Mouse (Mus musculus): ENCODE results near the gene Thnsl1. TPM values are rescaled to one million over a fixed set of nuclear protein-coding genes. Genes with fewer than 3 reads are reported as not detected.

The Thnsl1 gene
- polyA plus RNA-seq, 2 experiments, result 4.3 to 5.8 TPM

DNA sequence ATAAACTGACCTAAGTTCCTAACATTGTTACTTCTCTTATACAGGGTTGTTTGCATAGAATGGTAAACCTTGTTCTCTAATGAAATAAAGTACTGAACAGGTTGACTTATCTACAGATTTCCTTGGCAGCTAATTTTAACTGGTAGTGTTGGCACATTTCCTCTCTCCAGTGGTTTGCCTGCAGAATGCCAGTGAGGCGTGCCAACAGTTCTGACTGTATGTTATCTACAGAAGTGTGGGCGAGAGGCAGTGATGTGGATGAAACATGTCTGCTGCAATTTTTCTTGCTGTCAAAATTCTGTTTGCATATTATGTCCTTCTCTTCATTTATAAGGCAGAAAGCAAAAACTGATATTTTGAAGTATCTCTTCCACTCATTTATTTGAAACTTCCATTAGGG, 2.8 kb upstream of the Thnsl1 start:
- DNase-seq (ENCODE audit: low spot score) (no peak), ATAC-seq (ENCODE audit: low FRiP score, low read depth) (no peak)
- H3K9ac ChIP-seq (ENCODE audit: low read depth, low read length, severe bottlenecking), result no peak overlapping the region
- H3K27ac ChIP-seq (replicated peaks; ENCODE audit: low read depth, low read length), result no peak overlapping the region
- TF ChIP-seq POLR2A (IDR thresholded peaks at IDR 0.05; ENCODE audit: borderline replicate concordance, extremely low read depth, insufficient read depth, insufficient read length), result no peak
- no peaks in the 10 kb centered on the region for H3K9me3 ChIP-seq (ENCODE audit: control insufficient read depth, low read length)
- H3K36me3 ChIP-seq (ENCODE audit: control insufficient read depth, insufficient read depth, low read length), result no peaks in the 10 kb centered on the region
- no peaks in the 10 kb centered on the region for H3K4me1 ChIP-seq (ENCODE audit: control insufficient read depth, insufficient read depth, low read length)
- no peak overlapping the region for H3K4me2 ChIP-seq (replicated peaks; ENCODE audit: low read depth, low read length, severe bottlenecking)
- H3K4me3 ChIP-seq (replicated peaks; ENCODE audit: low read length), result no peak overlapping the region
- WGBS, result 82% methylated on average over 2 of the region's 2 CpGs
- no peaks in the 10 kb centered on the region for H3K27me3 ChIP-seq (ENCODE audit: control insufficient read depth, insufficient read depth, low read length)

- no peaks in the 10 kb centered on the region for H3K4me1 ChIP-seq (ENCODE audit: control insufficient read depth, insufficient read depth, low read length)
- H3K4me2 ChIP-seq (replicated peaks; ENCODE audit: low read depth, low read length, severe bottlenecking), result peak overlapping the region; percentile 81
- H3K9me3 ChIP-seq (ENCODE audit: control insufficient read depth, low read length), result no peaks in the 10 kb centered on the region
- WGBS, result 2% methylated on average over 19 of the region's 19 CpGs
- DNase-seq (ENCODE audit: low spot score) (no peak), ATAC-seq (ENCODE audit: low FRiP score, low read depth) (peak; percentile 83)
- H3K9ac ChIP-seq (ENCODE audit: low read depth, low read length, severe bottlenecking), result peak overlapping the region; percentile 70
- peak overlapping the region; percentile 59 for H3K4me3 ChIP-seq (replicated peaks; ENCODE audit: low read length)
- no peaks in the 10 kb centered on the region for H3K27me3 ChIP-seq (ENCODE audit: control insufficient read depth, insufficient read depth, low read length)
- no peak overlapping the region for H3K27ac ChIP-seq (replicated peaks; ENCODE audit: low read depth, low read length)
- no peaks in the 10 kb centered on the region for H3K36me3 ChIP-seq (ENCODE audit: control insufficient read depth, insufficient read depth, low read length)
- TF ChIP-seq POLR2A (IDR thresholded peaks at IDR 0.05; ENCODE audit: borderline replicate concordance, extremely low read depth, insufficient read depth, insufficient read length), result no peak
Observed at GRCm38 (mm10) chr2:21205831-21206159, 271 bp downstream of the Thnsl1 start.

DNA sequence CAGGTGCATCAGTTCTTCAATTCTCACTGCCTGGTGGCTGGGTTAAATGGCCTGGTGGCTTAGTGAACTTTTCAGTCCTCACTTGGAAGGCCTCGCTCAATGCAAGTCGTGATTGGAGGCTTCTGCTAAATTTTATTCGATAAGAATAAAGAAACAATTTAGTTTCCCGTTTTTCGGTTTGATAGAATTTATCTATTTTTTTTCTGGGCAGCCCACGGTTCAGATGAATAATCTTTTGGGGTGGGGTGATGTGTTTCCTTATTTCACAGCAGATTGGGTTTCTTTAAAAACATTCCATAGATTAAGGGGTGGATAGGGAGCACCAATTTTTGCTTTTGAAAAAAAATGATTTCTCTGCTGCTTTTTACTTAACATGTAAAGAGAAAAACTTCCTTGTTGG, 754 bp downstream of the Thnsl1 start:
- Histone ChIP-seq H3K9me3 (ENCODE audit: control insufficient read depth, low read length) (no peaks in the 10 kb centered on the region), H3K27ac (replicated peaks; ENCODE audit: low read depth, low read length) (no peak overlapping the region), H3K4me3 (replicated peaks; ENCODE audit: low read length) (peak overlapping the region; percentile 59), H3K9ac (ENCODE audit: low read depth, low read length, severe bottlenecking) (peak overlapping the region; percentile 70), H3K27me3 (ENCODE audit: control insufficient read depth, insufficient read depth, low read length) (no peaks in the 10 kb centered on the region), H3K4me2 (replicated peaks; ENCODE audit: low read depth, low read length, severe bottlenecking) (peak overlapping the region; percentile 81), H3K4me1 (ENCODE audit: control insufficient read depth, insufficient read depth, low read length) (no peaks in the 10 kb centered on the region), H3K36me3 (ENCODE audit: control insufficient read depth, insufficient read depth, low read length) (no peaks in the 10 kb centered on the region)
- WGBS, result 50% methylated on average over 6 of the region's 6 CpGs
- ATAC-seq (ENCODE audit: low FRiP score, low read depth) (no peak), DNase-seq (ENCODE audit: low spot score) (no peak)
- no peak for TF ChIP-seq POLR2A (IDR thresholded peaks at IDR 0.05; ENCODE audit: borderline replicate concordance, extremely low read depth, insufficient read depth, insufficient read length)

DNA sequence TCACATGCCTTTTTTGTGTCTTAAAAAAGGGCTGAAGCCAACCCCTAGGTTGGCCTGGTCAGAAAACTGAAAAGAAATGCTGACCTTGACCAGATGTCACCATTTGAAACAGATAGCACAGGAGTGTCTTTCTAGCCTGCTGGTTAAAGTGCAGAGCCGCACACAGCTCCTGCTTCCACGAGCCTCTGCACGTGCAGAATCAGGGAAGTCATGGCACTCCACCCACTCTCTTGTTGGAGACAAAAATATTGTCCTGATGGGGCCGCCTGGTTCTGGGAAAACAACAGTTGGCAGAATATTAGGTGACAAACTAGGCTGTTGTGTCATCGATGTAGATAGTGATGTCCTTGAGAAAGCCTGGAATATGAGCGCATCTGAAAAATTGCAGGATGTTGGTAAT, 5.8 kb downstream of the Thnsl1 start:
- H3K4me3 ChIP-seq (replicated peaks; ENCODE audit: low read length), result no peak overlapping the region
- no peaks in the 10 kb centered on the region for H3K4me1 ChIP-seq (ENCODE audit: control insufficient read depth, insufficient read depth, low read length)
- ATAC-seq (ENCODE audit: low FRiP score, low read depth) (no peak), DNase-seq (ENCODE audit: low spot score) (no peak)
- H3K27ac ChIP-seq (replicated peaks; ENCODE audit: low read depth, low read length), result no peak overlapping the region
- no peaks in the 10 kb centered on the region for H3K27me3 ChIP-seq (ENCODE audit: control insufficient read depth, insufficient read depth, low read length)
- H3K4me2 ChIP-seq (replicated peaks; ENCODE audit: low read depth, low read length, severe bottlenecking), result no peak overlapping the region
- TF ChIP-seq POLR2A (IDR thresholded peaks at IDR 0.05; ENCODE audit: borderline replicate concordance, extremely low read depth, insufficient read depth, insufficient read length), result no peak
- no peaks in the 10 kb centered on the region for H3K9me3 ChIP-seq (ENCODE audit: control insufficient read depth, low read length)
- H3K36me3 ChIP-seq (ENCODE audit: control insufficient read depth, insufficient read depth, low read length), result no peaks in the 10 kb centered on the region
- H3K9ac ChIP-seq (ENCODE audit: low read depth, low read length, severe bottlenecking), result no peak overlapping the region
- WGBS, result 89% methylated on average over 6 of the region's 6 CpGs

- no peak overlapping the region for H3K9ac ChIP-seq (ENCODE audit: low read depth, low read length, severe bottlenecking)
- TF ChIP-seq POLR2A (IDR thresholded peaks at IDR 0.05; ENCODE audit: borderline replicate concordance, extremely low read depth, insufficient read depth, insufficient read length), result no peak
- H3K4me2 ChIP-seq (replicated peaks; ENCODE audit: low read depth, low read length, severe bottlenecking), result no peak overlapping the region
- no peak overlapping the region for H3K27ac ChIP-seq (replicated peaks; ENCODE audit: low read depth, low read length)
- no peak for DNase-seq (ENCODE audit: low spot score)
- no peaks in the 10 kb centered on the region for H3K4me1 ChIP-seq (ENCODE audit: control insufficient read depth, insufficient read depth, low read length)
- no peaks in the 10 kb centered on the region for H3K9me3 ChIP-seq (ENCODE audit: control insufficient read depth, low read length)
- no peak overlapping the region for H3K4me3 ChIP-seq (replicated peaks; ENCODE audit: low read length)
- H3K36me3 ChIP-seq (ENCODE audit: control insufficient read depth, insufficient read depth, low read length), result no peaks in the 10 kb centered on the region
- no peaks in the 10 kb centered on the region for H3K27me3 ChIP-seq (ENCODE audit: control insufficient read depth, insufficient read depth, low read length)
- ATAC-seq (ENCODE audit: low FRiP score, low read depth), result no peak
Observed at GRCm38 (mm10) chr2:21214322-21214721, 8.8 kb downstream of the Thnsl1 start.

DNA sequence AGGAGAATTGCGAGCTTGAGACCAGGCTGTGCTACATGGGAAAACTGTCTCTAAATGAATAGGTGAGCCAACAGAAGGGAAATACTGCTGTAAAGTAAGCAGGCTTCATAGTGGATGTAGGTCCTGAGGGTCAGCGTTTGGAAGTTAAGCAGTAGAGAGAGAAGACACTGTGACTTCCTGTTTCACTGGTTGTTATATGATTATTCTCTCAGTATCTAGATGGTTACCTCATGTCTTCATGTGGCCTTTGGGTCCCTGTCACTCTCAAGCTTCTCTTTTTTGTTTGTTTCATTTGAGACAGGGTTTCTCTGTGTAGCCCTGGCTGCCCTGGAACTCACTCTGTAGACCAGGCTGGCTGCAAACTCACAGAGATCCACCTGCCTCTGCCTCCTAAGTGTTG, 9.8 kb downstream of the Thnsl1 start:
- 93% methylated on average over 2 of the region's 2 CpGs for WGBS

More for the DNA sequence above, 9.8 kb downstream of the Thnsl1 start:
- DNase-seq (ENCODE audit: low spot score) (no peak), ATAC-seq (ENCODE audit: low FRiP score, low read depth) (no peak)
- no peaks in the 10 kb centered on the region for H3K36me3 ChIP-seq (ENCODE audit: control insufficient read depth, insufficient read depth, low read length)
- no peak for TF ChIP-seq POLR2A (IDR thresholded peaks at IDR 0.05; ENCODE audit: borderline replicate concordance, extremely low read depth, insufficient read depth, insufficient read length)
- H3K9me3 ChIP-seq (ENCODE audit: control insufficient read depth, low read length), result no peaks in the 10 kb centered on the region
- H3K27ac ChIP-seq (replicated peaks; ENCODE audit: low read depth, low read length), result no peak overlapping the region
- no peak overlapping the region for H3K9ac ChIP-seq (ENCODE audit: low read depth, low read length, severe bottlenecking)
- H3K4me1 ChIP-seq (ENCODE audit: control insufficient read depth, insufficient read depth, low read length), result no peaks in the 10 kb centered on the region
- H3K27me3 ChIP-seq (ENCODE audit: control insufficient read depth, insufficient read depth, low read length), result no peaks in the 10 kb centered on the region
- no peak overlapping the region for H3K4me3 ChIP-seq (replicated peaks; ENCODE audit: low read length)
- no peak overlapping the region for H3K4me2 ChIP-seq (replicated peaks; ENCODE audit: low read depth, low read length, severe bottlenecking)
